Mouse (Mus musculus) midbrain, postnatal 0 days (tissue): ENCODE results near the gene Hspb2. TPM values are rescaled to one million over a fixed set of nuclear protein-coding genes. Genes with fewer than 3 reads are reported as not detected.

Experiments
- ATAC-seq: fragments of 200-750 bp; cut with Nextera tagmentation; 2 replicates; pipeline ENCODE4 v1.8.0; 2017; ENCODE audit warnings: moderate number of reproducible peaks, mild to moderate bottlenecking, moderate TSS enrichment, moderate library complexity; ENCODE audit not compliant: low FRiP score
- DNase-seq: peaks from one replicate; pipeline ENCODE4 v3.0.0-alpha.2; 2015; ENCODE audit warnings: low spot score
- H3K27ac ChIP-seq: fragments of 300-500 bp; sonication (generic); 2 replicates; pipeline ENCODE4 v1.5.1; 2014; ENCODE audit warnings: low read depth, mild to moderate bottlenecking, low read length, mixed read lengths
- H3K27me3 ChIP-seq: fragments of 300-500 bp; sonication (generic); 2 replicates; pipeline ENCODE4 v1.6.1; 2014; ENCODE audit warnings: low read length, control low read depth, mixed read lengths; ENCODE audit not compliant: insufficient read depth
- H3K36me3 ChIP-seq: fragments of 300-500 bp; sonication (generic); 2 replicates; pipeline ENCODE4 v1.6.1; 2014; ENCODE audit warnings: low read length, control low read depth, mixed read lengths; ENCODE audit not compliant: insufficient read depth
- H3K4me1 ChIP-seq: fragments of 300-500 bp; sonication (generic); 2 replicates; pipeline ENCODE4 v1.6.1; 2014; ENCODE audit warnings: mild to moderate bottlenecking, control low read depth, antibody characterized with exemption, low read length, mixed read lengths; ENCODE audit not compliant: insufficient read depth
- H3K4me2 ChIP-seq: fragments of 300-500 bp; sonication (generic); 2 replicates; pipeline ENCODE4 v1.6.1; 2014; ENCODE audit warnings: low read depth, mild to moderate bottlenecking, low read length, mixed read lengths; ENCODE audit not compliant: poor library complexity, severe bottlenecking
- H3K4me3 ChIP-seq: fragments of 300-500 bp; sonication (generic); 2 replicates; pipeline ENCODE4 v1.5.1; 2014; ENCODE audit warnings: low read depth, mild to moderate bottlenecking, low read length, moderate library complexity
- H3K9ac ChIP-seq: fragments of 300-500 bp; sonication (generic); replicated peaks from 2 replicates; pipeline ENCODE4 v1.6.1; 2014; ENCODE audit warnings: mild to moderate bottlenecking, low read length, moderate library complexity, mixed read lengths; ENCODE audit not compliant: poor library complexity, severe bottlenecking
- H3K9me3 ChIP-seq: fragments of 300-500 bp; sonication (generic); 2 replicates; pipeline ENCODE4 v1.6.1; 2016; ENCODE audit warnings: low read length, control low read depth
- CTCF ChIP-seq: IDR thresholded peaks from 2 replicates; pipeline ENCODE4 v1.5.1; 2016; ENCODE audit warnings: antibody characterized with exemption, mild to moderate bottlenecking
- WGBS: fragments of 180-500 bp; shearing (Covaris S2); extraction: QIAGEN DNeasy Blood & Tissue Kit; methylation state at CpG from one replicate; pipeline ENCODE4 v1.1.7; 2014; 5-methylcytosine and 5-hydroxymethylcytosine counted together
- polyA plus RNA-seq: library from polyadenylated mRNA; unstranded; fragments of >200 nt; fragmentation: Nextera tagmentation; extraction: Ambion mirVana; gene quantifications from 2 replicates; pipeline ENCODE4 v1.2.1, GENCODE M21; 2015
- total RNA-seq: library from RNA; depleted of rRNA; stranded (reverse); fragments of >200 nt; gene quantifications from 2 replicates; pipeline ENCODE4 v1.2.3, GENCODE M21; 2014

Gene Hspb2
- total and polyA plus RNA-seq, 2 experiments from 2014 or later, result 2.6 to 5.2 TPM

- no peak for DNase-seq
- peak overlapping the region; percentile 35 for H3K4me2 ChIP-seq
- peak overlapping the region; percentile 57; the same call in 1 of the 2 replicates for H3K27ac ChIP-seq
- H3K36me3 ChIP-seq, result no peaks in the 10 kb centered on the region
- H3K4me3 ChIP-seq, result no peak overlapping the region; the same call in 1 of the 2 replicates
- no peak for ATAC-seq
- H3K27me3 ChIP-seq, result no peaks in the 10 kb centered on the region
- no peaks in the 10 kb centered on the region for H3K9me3 ChIP-seq
- 36% methylated on average over 3 of the region's 3 CpGs for whole genome bisulfite sequencing
- H3K4me1 ChIP-seq, result peaks cover 3% of the 10 kb centered on the region; the same call in 1 of the 2 replicates
- H3K9ac ChIP-seq, result no peak overlapping the region
- no peak for TF ChIP-seq CTCF
These were observed 27.4 kb downstream of the Hspb2 start for GRCm38 (mm10) chr9:50724661-50725330.

DNA sequence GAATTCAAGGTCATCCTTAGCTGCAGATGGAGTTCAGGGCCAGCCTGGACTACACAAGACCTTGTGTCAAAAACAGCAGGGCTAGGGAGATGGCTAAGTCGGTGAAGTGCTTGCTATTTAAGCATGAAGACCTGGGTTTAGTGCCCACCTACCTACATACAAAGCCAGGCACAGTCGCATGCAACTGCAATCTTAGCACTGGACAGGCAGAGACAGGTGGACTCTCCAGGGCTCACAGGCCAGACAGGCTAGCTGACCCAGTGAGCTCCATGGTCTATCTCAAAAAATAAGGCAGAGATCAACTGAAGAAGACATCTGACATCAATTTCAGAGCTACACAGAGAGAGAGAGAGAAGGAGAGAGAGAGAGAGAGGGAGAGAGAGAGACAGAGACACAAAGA lies 28.0 kb downstream of the Hspb2 start:
- Histone ChIP-seq H3K27ac (no peak overlapping the region), H3K4me2 (no peak overlapping the region), H3K9ac (no peak overlapping the region), H3K4me3 (no peak overlapping the region), H3K36me3 (no peaks in the 10 kb centered on the region), H3K9me3 (no peaks in the 10 kb centered on the region), H3K4me1 (peaks cover 3% of the 10 kb centered on the region; the same call in 1 of the 2 replicates), H3K27me3 (no peaks in the 10 kb centered on the region)
- DNase-seq, result no peak
- no peak for TF ChIP-seq CTCF
- no peak for ATAC-seq
- WGBS, result 83% methylated on average over 2 of the region's 2 CpGs

GRCm38 (mm10) chr9:50723406-50723805 lies 28.7 kb downstream of the Hspb2 start:
- no peaks in the 10 kb centered on the region for H3K9me3 ChIP-seq
- no peak for ATAC-seq
- no peak overlapping the region for H3K9ac ChIP-seq
- H3K4me3 ChIP-seq, result no peak overlapping the region
- peak overlapping the region; percentile 16 for H3K4me2 ChIP-seq
- H3K27ac ChIP-seq, result 0 out of 2 replicates have a peak overlapping the region, but pooled peaks have one; percentile 7
- 42% methylated on average over 7 of the region's 7 CpGs for WGBS
- peaks cover 3% of the 10 kb centered on the region; the same call in 1 of the 2 replicates for H3K4me1 ChIP-seq
- TF ChIP-seq CTCF, result no peak
- no peaks in the 10 kb centered on the region for H3K36me3 ChIP-seq
- DNase-seq, result peak; percentile 86
- no peaks in the 10 kb centered on the region for H3K27me3 ChIP-seq

GRCm38 (mm10) chr9:50722451-50722911 lies 29.7 kb downstream of the Hspb2 start:
- H3K9me3 ChIP-seq, result no peaks in the 10 kb centered on the region

GRCm38 (mm10) chr9:50721061-50721460 lies 31.1 kb downstream of the Hspb2 start:
- Histone ChIP-seq H3K9me3 (no peaks in the 10 kb centered on the region), H3K4me3 (no peak overlapping the region), H3K36me3 (peaks cover 3% of the 10 kb centered on the region; the same call in 1 of the 2 replicates), H3K9ac (no peak overlapping the region), H3K4me2 (no peak overlapping the region), H3K4me1 (peaks cover 3% of the 10 kb centered on the region; the same call in 1 of the 2 replicates), H3K27me3 (no peaks in the 10 kb centered on the region), H3K27ac (no peak overlapping the region)
- TF ChIP-seq CTCF, result no peak
- 30% methylated on average over 12 of the region's 12 CpGs for WGBS
- DNase-seq (no peak), ATAC-seq (no peak)

More at GRCm38 (mm10) chr9:50722451-50722911, 29.7 kb downstream of the Hspb2 start:
- Histone ChIP-seq H3K4me3 (no peak overlapping the region), H3K4me2 (0 out of 2 replicates have a peak overlapping the region, but pooled peaks have one; percentile 12), H3K27me3 (no peaks in the 10 kb centered on the region), H3K9ac (no peak overlapping the region), H3K36me3 (no peaks in the 10 kb centered on the region), H3K4me1 (peaks cover 3% of the 10 kb centered on the region; the same call in 1 of the 2 replicates), H3K27ac (no peak overlapping the region)
- DNase-seq (peak; percentile 56), ATAC-seq (no peak)
- no peak for TF ChIP-seq CTCF
- WGBS, result 35% methylated on average over 8 of the region's 8 CpGs

GRCm38 (mm10) chr9:50718878-50719277 lies 33.3 kb downstream of the Hspb2 start:
- Histone ChIP-seq H3K9me3 (no peaks in the 10 kb centered on the region), H3K4me2 (no peak overlapping the region), H3K27me3 (no peaks in the 10 kb centered on the region), H3K9ac (no peak overlapping the region), H3K4me3 (no peak overlapping the region), H3K27ac (no peak overlapping the region), H3K36me3 (peaks cover 4% of the 10 kb centered on the region; the same call in 1 of the 2 replicates), H3K4me1 (0 out of 2 replicates have a peak, but pooled peaks cover under 1% of the 10 kb centered on the region)
- DNase-seq, result no peak
- no peak for TF ChIP-seq CTCF
- 79% methylated on average over 4 of the region's 4 CpGs for WGBS
- ATAC-seq, result no peak
